Mouse (Mus musculus): ENCODE measurements around the gene Psenen. TPM values are rescaled to one million over a fixed set of nuclear protein-coding genes. Genes with fewer than 3 reads are reported as not detected.
A peak's percentile ranks its signal among the peaks of the same experiment; 100 is the strongest.

Psenen gene
- polyA plus RNA-seq, 2 experiments = 55.8 to 59.1 TPM

DNA sequence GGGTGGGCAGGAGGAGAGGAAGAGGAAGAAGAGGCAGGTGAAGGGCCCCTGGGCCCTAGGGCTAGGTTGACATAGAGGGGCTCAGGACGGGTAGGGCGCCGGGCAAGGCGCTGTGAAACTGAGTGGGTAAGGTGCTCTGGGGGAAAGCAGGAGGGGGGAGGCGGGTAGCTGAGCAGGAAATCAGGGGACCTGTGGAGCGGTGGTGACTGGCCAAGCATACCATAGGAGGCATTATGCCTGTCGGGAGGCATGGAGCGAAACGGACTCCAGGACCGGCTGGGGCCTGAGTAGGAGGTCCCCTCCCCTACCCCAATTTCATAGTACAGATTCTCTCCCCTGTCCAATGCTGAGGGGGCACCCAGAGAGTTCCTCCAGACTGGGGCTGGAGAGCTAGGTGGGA is 40.6 kb downstream of the Psenen start:
- H3K27ac ChIP-seq = no peak overlapping the region
- H3K36me3 ChIP-seq (replicated peaks; ENCODE audit: control insufficient read depth, insufficient read depth, low read depth) = no peaks in the 10 kb centered on the region
- ATAC-seq (ENCODE audit: insufficient read depth) (no peak), DNase-seq (ENCODE audit: low read depth in 3 of 3, low spot score in 3 of 3) (no peak)
- no peak overlapping the region for H3K9ac ChIP-seq (replicated peaks)
- TF ChIP-seq CTCF (IDR thresholded peaks at IDR 0.05; ENCODE audit: low read depth) (no peak), EP300 (IDR thresholded peaks at IDR 0.05; ENCODE audit: low read depth) (no peak)
- no peak overlapping the region for H3K4me3 ChIP-seq (ENCODE audit: insufficient read depth in 1 of 2, low read depth in 2 of 2, low read length in 2 of 2)
- H3K27me3 ChIP-seq (ENCODE audit: control insufficient read depth, insufficient read depth, low read length) = no peaks in the 10 kb centered on the region
- WGBS (ENCODE audit: insufficient replicate concordance) = 78% methylated on average over 10 of the region's 10 CpGs
- no peak overlapping the region for H3K4me2 ChIP-seq (ENCODE audit: low read depth)
- H3K4me1 ChIP-seq (replicated peaks; ENCODE audit: control insufficient read depth in 2 of 2, insufficient read depth in 2 of 2, low read length in 1 of 2) = no peaks in the 10 kb centered on the region
- H3K9me3 ChIP-seq (ENCODE audit: control insufficient read depth, low read length) = no peaks in the 10 kb centered on the region

DNA sequence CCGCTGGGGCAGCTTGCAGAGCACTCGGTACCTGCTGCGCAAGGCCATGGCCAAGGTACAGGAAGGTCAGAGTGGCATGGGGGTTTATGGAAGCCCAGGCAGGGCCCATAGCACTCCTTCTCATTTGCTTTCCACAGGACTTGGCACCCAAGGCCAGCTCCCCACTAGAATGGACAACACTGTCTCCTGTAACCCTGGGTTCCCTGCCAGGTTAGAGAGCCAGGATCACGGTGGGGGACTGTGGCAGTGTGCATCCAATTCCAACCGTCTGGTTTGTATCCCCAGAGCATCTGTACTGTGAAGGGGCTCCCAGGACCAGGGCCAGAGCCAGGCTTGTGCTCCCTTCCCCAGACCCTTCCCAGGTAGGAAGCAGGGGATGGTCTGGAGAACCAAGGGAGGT is 42.6 kb downstream of the Psenen start:
- Histone ChIP-seq H3K4me1 (replicated peaks; ENCODE audit: control insufficient read depth in 2 of 2, insufficient read depth in 2 of 2, low read length in 1 of 2) (no peaks in the 10 kb centered on the region), H3K27me3 (ENCODE audit: control insufficient read depth, insufficient read depth, low read length) (no peaks in the 10 kb centered on the region), H3K36me3 (replicated peaks; ENCODE audit: control insufficient read depth, insufficient read depth, low read depth) (no peaks in the 10 kb centered on the region), H3K27ac (no peak overlapping the region), H3K9ac (replicated peaks) (no peak overlapping the region), H3K4me3 (ENCODE audit: insufficient read depth in 1 of 2, low read depth in 2 of 2, low read length in 2 of 2) (no peak overlapping the region), H3K4me2 (ENCODE audit: low read depth) (no peak overlapping the region), H3K9me3 (ENCODE audit: control insufficient read depth, low read length) (no peaks in the 10 kb centered on the region)
- TF ChIP-seq EP300 (IDR thresholded peaks at IDR 0.05; ENCODE audit: low read depth) (no peak), CTCF (IDR thresholded peaks at IDR 0.05; ENCODE audit: low read depth) (no peak)
- ATAC-seq (ENCODE audit: insufficient read depth) = no peak
- DNase-seq (ENCODE audit: low read depth in 3 of 3, low spot score in 3 of 3) = no peak
- 64% methylated on average over 5 of the region's 5 CpGs for WGBS (ENCODE audit: insufficient replicate concordance)

DNA sequence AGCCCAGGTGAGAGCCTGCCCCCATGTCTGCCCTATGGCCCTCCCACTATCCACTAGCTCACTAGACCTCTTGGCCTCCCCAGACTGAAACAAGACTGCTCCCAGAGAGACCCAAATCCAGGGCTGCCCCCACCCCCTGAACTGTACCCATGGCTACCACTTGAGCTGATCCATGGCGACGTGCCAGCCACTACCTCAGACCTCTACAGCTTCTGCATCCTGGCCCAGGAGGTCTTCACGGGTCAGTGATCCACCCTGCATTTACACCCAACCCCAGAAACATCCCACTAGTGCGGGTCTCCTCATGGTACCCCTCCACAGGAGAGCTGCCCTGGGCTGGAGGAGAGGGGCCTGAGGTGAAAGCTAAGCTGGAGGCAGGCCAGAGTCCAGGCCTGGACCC is 43.0 kb downstream of the Psenen start:
- WGBS (ENCODE audit: insufficient replicate concordance) = 61% methylated on average over 4 of the region's 4 CpGs
- ATAC-seq (ENCODE audit: insufficient read depth) = no peak
- no peak for TF ChIP-seq CTCF (IDR thresholded peaks at IDR 0.05; ENCODE audit: low read depth)
- no peak for TF ChIP-seq EP300 (IDR thresholded peaks at IDR 0.05; ENCODE audit: low read depth)

DNA sequence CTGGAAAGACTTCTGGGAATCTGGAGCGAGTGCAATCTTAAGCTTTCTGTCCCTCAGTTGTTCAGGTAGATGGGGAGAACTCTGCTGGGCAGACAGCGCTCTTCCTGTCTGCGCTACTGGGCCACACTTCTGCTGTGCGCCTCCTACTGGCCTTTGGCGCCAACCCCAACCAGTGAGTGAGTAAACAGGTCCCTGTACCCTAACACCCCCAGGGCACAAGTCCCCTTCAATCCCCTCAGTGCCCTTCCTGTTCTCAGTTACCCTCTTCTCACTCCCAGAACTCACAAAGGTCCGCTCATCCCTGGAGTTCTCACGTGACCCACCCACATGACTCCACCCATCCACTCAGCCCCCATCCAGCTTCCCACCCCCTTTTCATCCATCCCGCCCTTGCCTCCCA is 45.1 kb downstream of the Psenen start:
- Histone ChIP-seq H3K4me2 (ENCODE audit: low read depth) (no peak overlapping the region), H3K9me3 (ENCODE audit: control insufficient read depth, low read length) (no peaks in the 10 kb centered on the region), H3K9ac (replicated peaks) (no peak overlapping the region), H3K36me3 (replicated peaks; ENCODE audit: control insufficient read depth, insufficient read depth, low read depth) (no peaks in the 10 kb centered on the region), H3K4me1 (replicated peaks; ENCODE audit: control insufficient read depth in 2 of 2, insufficient read depth in 2 of 2, low read length in 1 of 2) (no peaks in the 10 kb centered on the region), H3K4me3 (ENCODE audit: insufficient read depth in 1 of 2, low read depth in 2 of 2, low read length in 2 of 2) (no peak overlapping the region), H3K27ac (no peak overlapping the region), H3K27me3 (ENCODE audit: control insufficient read depth, insufficient read depth, low read length) (no peaks in the 10 kb centered on the region)
- 36% methylated on average over 8 of the region's 8 CpGs for WGBS (ENCODE audit: insufficient replicate concordance)
- ATAC-seq (ENCODE audit: insufficient read depth) = no peak
- DNase-seq (ENCODE audit: low read depth in 3 of 3, low spot score in 3 of 3) = no peak
- TF ChIP-seq EP300 (IDR thresholded peaks at IDR 0.05; ENCODE audit: low read depth) (no peak), CTCF (IDR thresholded peaks at IDR 0.05; ENCODE audit: low read depth) (peak; percentile 48)

More for the DNA sequence above, 43.0 kb downstream of the Psenen start:
- Histone ChIP-seq H3K36me3 (replicated peaks; ENCODE audit: control insufficient read depth, insufficient read depth, low read depth) (no peaks in the 10 kb centered on the region), H3K27me3 (ENCODE audit: control insufficient read depth, insufficient read depth, low read length) (no peaks in the 10 kb centered on the region), H3K4me2 (ENCODE audit: low read depth) (no peak overlapping the region), H3K27ac (no peak overlapping the region), H3K9ac (replicated peaks) (no peak overlapping the region), H3K4me1 (replicated peaks; ENCODE audit: control insufficient read depth in 2 of 2, insufficient read depth in 2 of 2, low read length in 1 of 2) (no peaks in the 10 kb centered on the region), H3K4me3 (ENCODE audit: insufficient read depth in 1 of 2, low read depth in 2 of 2, low read length in 2 of 2) (no peak overlapping the region), H3K9me3 (ENCODE audit: control insufficient read depth, low read length) (no peaks in the 10 kb centered on the region)
- no peak for DNase-seq (ENCODE audit: low read depth in 3 of 3, low spot score in 3 of 3)

DNA sequence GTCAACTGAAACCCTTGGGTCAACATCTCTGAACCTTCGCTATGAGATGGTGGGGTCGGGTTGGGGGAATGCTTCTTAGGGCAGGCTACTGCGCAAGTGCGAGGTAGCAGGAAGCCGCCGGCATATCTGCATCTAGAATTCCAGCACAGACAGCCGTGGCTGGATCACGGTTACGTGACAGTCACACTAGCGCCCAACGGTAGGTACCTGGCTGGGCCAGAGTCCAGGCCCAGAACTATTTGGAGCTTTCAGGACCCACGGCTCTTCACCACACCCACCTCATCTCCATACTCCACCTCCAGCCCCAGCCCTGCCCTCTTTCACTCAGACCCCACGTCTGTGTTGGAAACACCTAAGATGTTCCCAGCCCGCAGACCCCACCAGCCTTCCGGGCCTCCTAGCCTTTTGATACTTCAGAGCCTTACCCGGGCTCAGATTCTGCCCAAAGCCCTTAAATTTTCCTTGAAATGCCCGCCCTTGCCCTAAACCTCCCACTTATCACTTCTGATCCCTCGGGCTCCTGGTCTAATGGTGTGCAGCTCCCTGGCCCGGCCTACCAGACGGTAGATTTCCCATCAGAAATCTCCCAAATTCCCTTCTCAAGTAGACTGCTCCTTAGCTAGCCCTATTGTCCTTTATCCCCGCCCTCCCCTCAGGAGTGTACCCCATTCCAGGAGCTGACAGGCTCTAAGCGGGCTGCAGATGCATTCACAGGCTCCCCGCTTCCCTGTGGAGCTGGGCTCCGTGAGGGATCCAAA is 48.2 kb downstream of the Psenen start:
- TF ChIP-seq EP300 (IDR thresholded peaks at IDR 0.05; ENCODE audit: low read depth) = no peak
- TF ChIP-seq CTCF (IDR thresholded peaks at IDR 0.05; ENCODE audit: low read depth) = no peak
- no peaks in the 10 kb centered on the region for H3K9me3 ChIP-seq (ENCODE audit: control insufficient read depth, low read length)
- no peak overlapping the region for H3K4me2 ChIP-seq (ENCODE audit: low read depth)
- no peak overlapping the region for H3K27ac ChIP-seq
- H3K9ac ChIP-seq (replicated peaks) = no peak overlapping the region
- H3K27me3 ChIP-seq (ENCODE audit: control insufficient read depth, insufficient read depth, low read length) = no peaks in the 10 kb centered on the region
- 54% methylated on average over 24 of the region's 24 CpGs for WGBS (ENCODE audit: insufficient replicate concordance)
- no peaks in the 10 kb centered on the region for H3K36me3 ChIP-seq (replicated peaks; ENCODE audit: control insufficient read depth, insufficient read depth, low read depth)
- DNase-seq (ENCODE audit: low read depth in 3 of 3, low spot score in 3 of 3) (peak in 1 of 3 experiments; percentile 20), ATAC-seq (ENCODE audit: insufficient read depth) (peak; percentile 2; the same call in 1 of the 2 replicates)
- no peaks in the 10 kb centered on the region for H3K4me1 ChIP-seq (replicated peaks; ENCODE audit: control insufficient read depth in 2 of 2, insufficient read depth in 2 of 2, low read length in 1 of 2)
- no peak overlapping the region for H3K4me3 ChIP-seq (ENCODE audit: insufficient read depth in 1 of 2, low read depth in 2 of 2, low read length in 2 of 2)

Small RNA genes lying within 50 kb of the gene (microRNA-seq; reads per million reads assigned to microRNA genes)
- 3.8 reads per million for gene Gm38670
- gene Mir3569 = 1.7 reads per million

Other genes with a start within 250 kb of the Psenen start
Only the 30 nearest of the 33 such genes appear.
- 1.4 and 1.7 TPM in 2 replicates for gene Lrfn3, start 200.9 kb downstream of the Psenen start, polyA plus RNA-seq (2012; rRNA removed)
- 0.79 and 1.2 TPM in 2 replicates for gene Lrfn3, start 200.9 kb downstream of the Psenen start, polyA plus RNA-seq (2014; fragmentation: Nextera tagmentation; extraction: Ambion mirVana)
- 78.3 and 95.0 TPM in 2 replicates for gene Tyrobp, start 149.9 kb downstream of the Psenen start, polyA plus RNA-seq (2012; rRNA removed)
- gene Tyrobp, start 149.9 kb downstream of the Psenen start, polyA plus RNA-seq (2014; fragmentation: Nextera tagmentation; extraction: Ambion mirVana) = 105 and 113 TPM in 2 replicates
- gene Hcst, start 143.8 kb downstream of the Psenen start, polyA plus RNA-seq (2012; rRNA removed) = 3.3 and 4.7 TPM in 2 replicates
- gene Hcst, start 143.8 kb downstream of the Psenen start, polyA plus RNA-seq (2014; fragmentation: Nextera tagmentation; extraction: Ambion mirVana) = 4.5 and 4.9 TPM in 2 replicates
- 0.92 and 1.2 TPM in 2 replicates for gene Nfkbid, start 141.9 kb downstream of the Psenen start, polyA plus RNA-seq (2012; rRNA removed)
- 0.69 and 1.1 TPM in 2 replicates for gene Nfkbid, start 141.9 kb downstream of the Psenen start, polyA plus RNA-seq (2014; fragmentation: Nextera tagmentation; extraction: Ambion mirVana)
- gene Aplp1, start 118.1 kb downstream of the Psenen start, polyA plus RNA-seq (2012; rRNA removed) = 2.9 and 4.0 TPM in 2 replicates
- gene Aplp1, start 118.1 kb downstream of the Psenen start, polyA plus RNA-seq (2014; fragmentation: Nextera tagmentation; extraction: Ambion mirVana) = 3.5 and 4.5 TPM in 2 replicates
- gene Kirrel2, start 105.9 kb downstream of the Psenen start, polyA plus RNA-seq (2012; rRNA removed) = 0.10 and 0.30 TPM in 2 replicates
- gene Kirrel2, start 105.9 kb downstream of the Psenen start, polyA plus RNA-seq (2014; fragmentation: Nextera tagmentation; extraction: Ambion mirVana) = 0.18 TPM in 1 of 2 replicates, not detected in the other
- 0.03 TPM in 2 replicates for gene Nphs1, start 105.3 kb downstream of the Psenen start, polyA plus RNA-seq (2012; rRNA removed)
- 0.08 and 0.19 TPM in 2 replicates for gene Nphs1, start 105.3 kb downstream of the Psenen start, polyA plus RNA-seq (2014; fragmentation: Nextera tagmentation; extraction: Ambion mirVana)
- 47.9 and 52.1 TPM in 2 replicates for gene Prodh2, start 70.0 kb downstream of the Psenen start, polyA plus RNA-seq (2012; rRNA removed)
- 33.8 and 41.4 TPM in 2 replicates for gene Prodh2, start 70.0 kb downstream of the Psenen start, polyA plus RNA-seq (2014; fragmentation: Nextera tagmentation; extraction: Ambion mirVana)
- gene Arhgap33, start 28.6 kb downstream of the Psenen start, polyA plus RNA-seq (2012; rRNA removed) = 7.1 and 7.9 TPM in 2 replicates
- 1.3 and 2.0 TPM in 2 replicates for gene Arhgap33, start 28.6 kb downstream of the Psenen start, polyA plus RNA-seq (2014; fragmentation: Nextera tagmentation; extraction: Ambion mirVana)
- gene Hspb6, start 11.4 kb downstream of the Psenen start, polyA plus RNA-seq (2012; rRNA removed) = 4.2 and 5.5 TPM in 2 replicates
- gene Hspb6, start 11.4 kb downstream of the Psenen start, polyA plus RNA-seq (2014; fragmentation: Nextera tagmentation; extraction: Ambion mirVana) = 3.0 and 3.6 TPM in 2 replicates
- gene Proser3, start 11.3 kb downstream of the Psenen start, polyA plus RNA-seq (2012; rRNA removed) = 6.5 and 6.8 TPM in 2 replicates
- 1.3 and 2.8 TPM in 2 replicates for gene Proser3, start 11.3 kb downstream of the Psenen start, polyA plus RNA-seq (2014; fragmentation: Nextera tagmentation; extraction: Ambion mirVana)
- gene Lin37, start 3.8 kb downstream of the Psenen start, polyA plus RNA-seq (2012; rRNA removed) = 15.3 and 17.6 TPM in 2 replicates
- gene Lin37, start 3.8 kb downstream of the Psenen start, polyA plus RNA-seq (2014; fragmentation: Nextera tagmentation; extraction: Ambion mirVana) = 21.2 and 22.0 TPM in 2 replicates
- gene U2af1l4, start 326 bp downstream of the Psenen start, polyA plus RNA-seq (2012; rRNA removed) = 19.5 and 28.1 TPM in 2 replicates
- 40.7 and 44.0 TPM in 2 replicates for gene U2af1l4, start 326 bp downstream of the Psenen start, polyA plus RNA-seq (2014; fragmentation: Nextera tagmentation; extraction: Ambion mirVana)
- gene Gm49396, start 283 bp downstream of the Psenen start, polyA plus RNA-seq (2012; rRNA removed) = 1.2 and 1.4 TPM in 2 replicates
- gene Gm49396, start 283 bp downstream of the Psenen start, polyA plus RNA-seq (2014; fragmentation: Nextera tagmentation; extraction: Ambion mirVana) = 0.71 and 0.99 TPM in 2 replicates
- gene Igflr1, start 1.8 kb upstream of the Psenen start, polyA plus RNA-seq (2012; rRNA removed) = 1.5 and 1.8 TPM in 2 replicates
- 0.53 and 1.2 TPM in 2 replicates for gene Igflr1, start 1.8 kb upstream of the Psenen start, polyA plus RNA-seq (2014; fragmentation: Nextera tagmentation; extraction: Ambion mirVana)
- gene Kmt2b, start 25.1 kb upstream of the Psenen start, polyA plus RNA-seq (2012; rRNA removed) = 10.4 and 12.7 TPM in 2 replicates
- 3.4 and 4.2 TPM in 2 replicates for gene Kmt2b, start 25.1 kb upstream of the Psenen start, polyA plus RNA-seq (2014; fragmentation: Nextera tagmentation; extraction: Ambion mirVana)
- gene Zbtb32, start 35.3 kb upstream of the Psenen start, polyA plus RNA-seq (2012; rRNA removed) = 0.04 and 0.06 TPM in 2 replicates
- 0.20 TPM in 1 of 2 replicates, not detected in the other for gene Zbtb32, start 35.3 kb upstream of the Psenen start, polyA plus RNA-seq (2014; fragmentation: Nextera tagmentation; extraction: Ambion mirVana)
- gene Upk1a, start 49.2 kb upstream of the Psenen start, polyA plus RNA-seq (2012; rRNA removed) = 0.29 and 0.67 TPM in 2 replicates
- not detected in 2 replicates for gene Upk1a, start 49.2 kb upstream of the Psenen start, polyA plus RNA-seq (2014; fragmentation: Nextera tagmentation; extraction: Ambion mirVana)
- gene Cox6b1, start 62.5 kb upstream of the Psenen start, polyA plus RNA-seq (2012; rRNA removed) = 300 and 459 TPM in 2 replicates
- 647 and 655 TPM in 2 replicates for gene Cox6b1, start 62.5 kb upstream of the Psenen start, polyA plus RNA-seq (2014; fragmentation: Nextera tagmentation; extraction: Ambion mirVana)
- not detected in 2 replicates for gene Etv2, start 72.2 kb upstream of the Psenen start, polyA plus RNA-seq (2012; rRNA removed)
- not detected in 2 replicates for gene Etv2, start 72.2 kb upstream of the Psenen start, polyA plus RNA-seq (2014; fragmentation: Nextera tagmentation; extraction: Ambion mirVana)
- gene Rbm42, start 86.7 kb upstream of the Psenen start, polyA plus RNA-seq (2012; rRNA removed) = 22.9 and 25.2 TPM in 2 replicates
- gene Rbm42, start 86.7 kb upstream of the Psenen start, polyA plus RNA-seq (2014; fragmentation: Nextera tagmentation; extraction: Ambion mirVana) = 34.5 and 40.4 TPM in 2 replicates
- gene Haus5, start 101.4 kb upstream of the Psenen start, polyA plus RNA-seq (2012; rRNA removed) = 23.8 and 28.5 TPM in 2 replicates
- gene Haus5, start 101.4 kb upstream of the Psenen start, polyA plus RNA-seq (2014; fragmentation: Nextera tagmentation; extraction: Ambion mirVana) = 28.7 and 29.1 TPM in 2 replicates
- not detected in 2 replicates for gene Pmis2, start 108.0 kb upstream of the Psenen start, polyA plus RNA-seq (2012; rRNA removed)
- not detected in 2 replicates for gene Pmis2, start 108.0 kb upstream of the Psenen start, polyA plus RNA-seq (2014; fragmentation: Nextera tagmentation; extraction: Ambion mirVana)
- gene 2200002J24Rik, start 135.3 kb upstream of the Psenen start, polyA plus RNA-seq (2012; rRNA removed) = 0.13 and 0.32 TPM in 2 replicates
- 1.2 and 2.0 TPM in 2 replicates for gene 2200002J24Rik, start 135.3 kb upstream of the Psenen start, polyA plus RNA-seq (2014; fragmentation: Nextera tagmentation; extraction: Ambion mirVana)
- gene Atp4a, start 148.6 kb upstream of the Psenen start, polyA plus RNA-seq (2012; rRNA removed) = 0.97 and 1.6 TPM in 2 replicates
- gene Atp4a, start 148.6 kb upstream of the Psenen start, polyA plus RNA-seq (2014; fragmentation: Nextera tagmentation; extraction: Ambion mirVana) = 0.43 and 2.1 TPM in 2 replicates
- 63.3 and 64.4 TPM in 2 replicates for gene Tmem147, start 165.9 kb upstream of the Psenen start, polyA plus RNA-seq (2012; rRNA removed)
- gene Tmem147, start 165.9 kb upstream of the Psenen start, polyA plus RNA-seq (2014; fragmentation: Nextera tagmentation; extraction: Ambion mirVana) = 110 and 117 TPM in 2 replicates
- gene Gapdhs, start 180.1 kb upstream of the Psenen start, polyA plus RNA-seq (2012; rRNA removed) = not detected in 2 replicates
- not detected in 2 replicates for gene Gapdhs, start 180.1 kb upstream of the Psenen start, polyA plus RNA-seq (2014; fragmentation: Nextera tagmentation; extraction: Ambion mirVana)
- 0.12 and 0.37 TPM in 2 replicates for gene Sbsn, start 187.8 kb upstream of the Psenen start, polyA plus RNA-seq (2012; rRNA removed)
- not detected in 2 replicates for gene Sbsn, start 187.8 kb upstream of the Psenen start, polyA plus RNA-seq (2014; fragmentation: Nextera tagmentation; extraction: Ambion mirVana)
- gene Dmkn, start 200.1 kb upstream of the Psenen start, polyA plus RNA-seq (2012; rRNA removed) = 0.23 and 0.26 TPM in 2 replicates
- gene Dmkn, start 200.1 kb upstream of the Psenen start, polyA plus RNA-seq (2014; fragmentation: Nextera tagmentation; extraction: Ambion mirVana) = 0.20 TPM in 1 of 2 replicates, not detected in the other
- not detected in 2 replicates for gene Krtdap, start 224.3 kb upstream of the Psenen start, polyA plus RNA-seq (2012; rRNA removed)
- not detected in 2 replicates for gene Krtdap, start 224.3 kb upstream of the Psenen start, polyA plus RNA-seq (2014; fragmentation: Nextera tagmentation; extraction: Ambion mirVana)

Data from liver, embryonic 14.5 days (tissue).